Mouse (Mus musculus): ENCODE measurements around the gene Mcat. TPM values are rescaled to one million over a fixed set of nuclear protein-coding genes. Genes with fewer than 3 reads are reported as not detected.

Gene Mcat
- total RNA-seq, 4 experiments from 2014 or later = 24.6 to 28.3 (median 26.9) TPM

DNA sequence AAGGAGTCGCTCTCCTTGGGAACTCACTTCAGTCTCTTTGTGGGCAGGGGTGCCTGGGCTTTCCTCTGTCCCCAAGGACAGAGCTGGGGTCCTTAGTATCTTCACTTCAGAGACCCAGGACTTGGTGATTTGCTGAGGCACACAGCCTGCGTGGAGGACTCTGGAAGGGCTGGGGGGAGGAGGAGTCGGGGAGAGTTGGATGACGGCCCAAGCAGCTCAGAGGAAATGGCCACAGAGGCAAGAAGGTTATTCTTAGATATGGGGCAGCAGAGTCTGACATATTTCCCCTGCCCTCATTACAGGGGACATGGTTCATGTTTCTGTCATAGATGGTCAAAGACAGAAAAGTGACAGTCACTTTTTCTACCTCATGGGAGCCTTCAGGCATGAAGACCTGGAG, 23.7 kb downstream of the Mcat start:
- no peak for DNase-seq (ENCODE audit: low spot score in 2 of 2)

DNA sequence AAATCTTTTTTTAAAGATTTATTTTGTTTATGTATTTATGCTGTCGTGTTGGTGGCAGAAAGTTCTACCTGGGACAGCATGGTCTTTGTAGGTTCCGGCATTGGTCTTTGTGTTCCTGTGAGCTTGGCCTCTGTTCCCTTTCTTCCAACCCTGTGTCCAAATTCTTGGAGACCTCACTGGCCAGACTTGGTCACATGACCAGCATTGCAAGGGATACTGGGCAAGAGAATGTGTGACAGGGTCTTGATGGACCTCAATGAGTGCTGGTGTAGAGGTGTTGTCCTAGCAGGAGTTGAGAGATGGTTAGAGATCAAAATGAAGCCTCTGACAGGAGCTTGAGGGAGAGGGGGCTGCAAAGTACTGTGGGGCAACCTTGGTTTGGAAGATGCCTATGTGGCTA, 24.7 kb downstream of the Mcat start:
- DNase-seq (ENCODE audit: low spot score in 2 of 2) = no peak

DNA sequence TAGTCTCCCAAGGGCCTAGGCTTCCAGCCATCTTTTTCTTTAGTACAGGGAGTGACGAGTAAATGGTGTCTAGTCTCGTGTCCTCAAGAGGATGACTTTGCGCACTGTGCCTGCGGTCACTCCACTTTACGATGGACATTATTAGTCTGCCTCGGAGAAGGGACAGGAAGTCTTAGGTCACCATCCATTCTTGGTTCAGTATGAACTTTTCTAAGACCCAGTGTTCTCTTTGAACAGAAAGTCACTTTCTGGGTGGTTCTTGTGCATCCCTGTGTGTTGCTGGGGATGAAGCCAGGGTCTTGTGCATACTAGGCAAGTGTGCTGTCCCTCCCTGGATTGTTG, 27.7 kb downstream of the Mcat start:
- DNase-seq (ENCODE audit: low spot score in 2 of 2) = no peak

- no peak for DNase-seq (ENCODE audit: low spot score in 2 of 2)
These were observed 28.4 kb downstream of the Mcat start for GRCm38 (mm10) chr15:83534960-83535889.

DNA sequence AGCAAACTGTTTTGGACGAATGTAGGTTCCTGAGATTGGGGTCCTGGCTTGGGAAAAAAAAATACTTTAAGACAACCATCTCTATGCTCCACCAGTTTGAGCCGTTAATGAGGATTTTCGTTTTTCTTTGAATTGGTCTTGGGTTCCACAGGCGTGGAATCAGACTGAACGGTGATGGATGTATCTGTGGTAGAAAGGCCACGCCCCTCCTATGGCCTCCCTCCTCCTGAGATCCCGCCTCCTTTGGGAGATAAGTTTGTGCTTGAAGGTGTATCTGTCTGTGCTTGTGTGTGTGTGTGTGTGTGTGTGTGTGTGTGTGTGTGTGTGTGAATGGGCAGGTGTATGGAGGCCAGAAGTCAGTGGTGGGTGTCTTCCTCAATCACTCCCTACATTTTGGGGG, 31.0 kb downstream of the Mcat start:
- DNase-seq (ENCODE audit: low spot score in 2 of 2) = no peak

- no peak for DNase-seq (ENCODE audit: low spot score in 2 of 2)
These were observed 31.6 kb downstream of the Mcat start for GRCm38 (mm10) chr15:83531961-83532469.

- DNase-seq (ENCODE audit: low spot score in 2 of 2) = no peak
These were observed 32.9 kb downstream of the Mcat start for GRCm38 (mm10) chr15:83530688-83531087.

- DNase-seq (ENCODE audit: low spot score in 2 of 2) = no peak
These were observed 33.4 kb downstream of the Mcat start for GRCm38 (mm10) chr15:83530233-83530632.

DNA sequence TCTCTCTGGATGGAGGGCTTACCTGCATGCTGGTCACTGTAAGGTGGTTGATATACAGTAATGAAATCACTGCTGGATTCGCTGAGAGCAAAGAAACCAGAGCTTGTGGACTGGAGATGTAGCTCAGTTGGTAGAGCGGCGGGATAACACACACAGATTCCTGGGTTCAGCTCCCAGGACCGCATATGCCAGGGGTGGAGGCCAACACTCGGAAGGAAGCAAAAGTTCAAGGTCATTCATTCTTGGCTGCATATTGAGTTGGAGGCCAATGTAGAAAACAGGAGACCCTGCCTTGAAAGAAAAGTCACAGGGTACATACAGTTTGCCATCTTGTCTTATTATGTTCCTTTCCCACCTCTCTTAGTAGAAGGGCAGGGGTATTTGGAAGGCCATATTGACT, 33.8 kb downstream of the Mcat start:
- DNase-seq (ENCODE audit: low spot score in 2 of 2) = no peak

DNA sequence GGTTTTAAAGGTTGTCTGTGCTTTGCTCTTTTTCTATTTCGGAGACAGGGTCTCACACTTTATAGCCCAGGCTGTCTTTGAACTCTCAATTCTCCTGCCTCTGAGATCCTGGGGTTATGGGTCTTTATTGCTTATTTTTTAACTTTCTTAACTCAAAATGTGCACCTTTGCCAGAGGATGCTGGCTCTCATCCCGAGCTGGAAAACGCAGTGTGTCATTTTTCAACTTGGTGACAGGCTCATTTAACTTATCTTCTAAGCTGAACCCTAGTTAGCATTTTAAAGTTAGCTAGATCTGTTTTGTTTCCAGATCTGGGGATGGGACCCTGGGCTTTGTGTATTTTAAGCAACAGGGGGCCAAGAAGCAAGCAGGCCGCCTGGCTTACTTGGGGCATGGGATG, 34.7 kb downstream of the Mcat start:
- no peak for DNase-seq (ENCODE audit: low spot score in 2 of 2)

DNA sequence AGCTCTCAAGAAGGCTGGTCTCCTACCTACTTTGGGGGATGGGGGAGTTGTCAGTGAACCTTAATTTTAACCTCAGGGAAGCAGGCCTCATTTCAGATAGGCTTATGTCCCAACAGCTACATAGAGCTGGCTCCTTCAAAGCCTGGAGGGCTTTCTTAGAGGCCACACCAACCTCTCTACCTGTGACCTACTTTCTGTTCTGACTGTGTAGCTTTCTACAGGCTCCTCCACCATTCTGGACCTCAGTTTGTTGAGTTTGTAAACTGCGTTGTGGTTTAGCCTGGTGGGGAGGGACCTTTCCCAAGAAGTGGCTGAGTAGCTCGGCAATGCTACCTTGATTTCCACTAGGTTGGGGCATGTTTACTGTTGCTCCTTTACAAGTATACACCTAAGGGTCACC, 35.8 kb downstream of the Mcat start:
- DNase-seq (ENCODE audit: low spot score in 2 of 2) = no peak

- no peak for DNase-seq (ENCODE audit: low spot score in 2 of 2)
These were observed 36.5 kb downstream of the Mcat start for GRCm38 (mm10) chr15:83527092-83527437.

DNA sequence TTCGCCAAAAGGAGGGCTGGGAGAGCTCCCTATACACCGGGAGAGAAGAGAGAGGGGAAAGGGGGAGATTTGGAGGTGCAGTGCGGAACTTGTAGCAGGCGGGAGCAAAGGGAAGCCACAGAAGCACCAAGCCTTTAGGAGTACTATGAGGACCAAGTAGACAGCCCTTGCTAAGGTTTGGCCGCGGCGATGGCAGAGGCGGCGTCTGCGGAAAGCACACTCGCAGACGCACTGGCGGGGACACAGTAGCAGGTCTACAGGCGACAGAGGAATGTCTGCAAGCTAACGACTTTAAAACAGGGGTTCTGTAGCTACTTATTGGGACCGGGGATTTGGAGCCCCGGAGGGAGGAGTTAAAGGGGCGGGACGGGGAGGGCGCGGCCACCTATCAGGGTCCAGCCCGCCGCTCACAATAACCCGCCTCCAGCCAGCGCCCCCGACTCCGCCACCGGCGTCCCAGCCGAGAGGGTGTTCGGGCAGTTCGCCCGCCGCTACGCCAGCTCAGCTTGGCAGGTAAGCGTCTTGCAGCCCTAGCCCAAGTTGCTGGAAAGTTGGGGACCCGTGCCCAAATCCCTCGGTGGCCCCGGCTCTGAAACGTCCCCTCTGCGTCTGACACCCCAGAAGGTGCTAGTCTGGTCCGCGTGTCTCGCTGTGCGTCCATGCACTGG, 37.0 kb downstream of the Mcat start, which contains the start of gene Bik:
Gene Bik (plus strand): TSS at position 439 of the 668 bp plus-strand sequence.
- DNase-seq (ENCODE audit: low spot score in 2 of 2) = no peak

GRCm38 (mm10) chr15:83524333-83524729, 39.3 kb downstream of the Mcat start:
- DNase-seq (ENCODE audit: low spot score in 2 of 2) = no peak

GRCm38 (mm10) chr15:83523638-83524332, 39.8 kb downstream of the Mcat start:
- DNase-seq (ENCODE audit: low spot score in 2 of 2) = no peak

GRCm38 (mm10) chr15:83523196-83523595, 40.4 kb downstream of the Mcat start:
- DNase-seq (ENCODE audit: low spot score in 2 of 2) = no peak

DNA sequence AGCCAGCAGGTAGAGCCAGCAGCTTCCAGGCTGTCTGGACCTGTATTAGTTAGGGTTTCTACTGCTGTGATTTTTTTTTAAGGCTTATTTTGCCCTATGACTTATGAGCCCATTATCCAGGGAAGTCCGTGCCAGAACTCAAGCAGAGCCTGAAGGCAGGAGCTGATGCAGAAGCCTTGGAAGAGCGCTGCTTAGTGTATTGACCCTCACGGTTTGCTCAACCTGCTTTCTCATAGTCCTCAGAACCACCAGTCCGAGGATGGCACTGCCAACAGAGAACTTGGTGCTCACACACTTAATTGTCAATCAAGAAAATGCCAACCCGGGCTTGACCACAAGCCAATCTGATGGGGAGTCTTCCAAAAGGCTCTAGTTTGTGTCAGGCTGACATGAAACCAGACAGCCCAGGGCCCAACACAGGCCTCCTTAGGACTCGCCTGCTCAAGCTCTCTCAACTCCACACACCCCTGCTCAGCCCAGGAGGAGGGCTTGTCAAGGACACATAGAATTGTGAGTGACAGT, 42.7 kb downstream of the Mcat start:
- no peak for DNase-seq (ENCODE audit: low spot score in 2 of 2)

GRCm38 (mm10) chr15:83518215-83519048, 45.2 kb downstream of the Mcat start:
- DNase-seq (ENCODE audit: low spot score in 2 of 2) = peak in 1 of 2 experiments; percentile 41

GRCm38 (mm10) chr15:83515018-83515417, 48.6 kb downstream of the Mcat start:
- DNase-seq (ENCODE audit: low spot score in 2 of 2) = peak in 1 of 2 experiments; percentile 18

GRCm38 (mm10) chr15:83512489-83513281, 50.9 kb downstream of the Mcat start:
- DNase-seq (ENCODE audit: low spot score in 2 of 2) = no peak

All from layer of hippocampus, adult 8-10 months (tissue).